Mouse (Mus musculus): ENCODE measurements at regions not wholly inside any gene's neighbourhood (a gene's known extent, or its start where the extent isn't known, plus 50 kb on each side); places are given as distances from the start of the nearest gene placed in this dataset.

DNA sequence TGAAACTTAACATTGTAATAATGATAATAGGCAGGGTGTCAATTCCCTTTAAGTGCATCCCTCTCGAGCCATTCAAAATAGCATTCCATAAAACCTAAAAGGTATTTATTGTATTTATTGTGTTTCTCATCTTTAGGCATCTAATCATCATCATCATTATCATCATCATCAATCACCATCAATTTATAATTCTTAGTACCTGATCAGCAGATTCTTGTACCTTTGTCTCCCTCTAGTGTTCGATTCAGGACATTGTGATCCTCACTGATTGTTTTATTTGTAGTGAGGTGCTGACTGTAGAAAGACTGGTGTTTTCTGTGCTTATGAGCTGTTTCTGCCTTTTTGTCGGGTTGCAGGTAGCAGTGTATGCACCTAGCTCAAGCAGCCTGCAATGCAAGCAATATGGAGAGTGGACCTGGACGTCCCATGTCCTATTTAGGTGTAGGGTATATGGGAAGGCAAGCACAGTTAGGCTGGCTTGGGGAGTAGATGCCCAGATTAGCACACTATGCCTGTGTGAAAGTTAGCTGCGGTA is 177.4 kb upstream of the Gm28363 start:
- no peak overlapping the region for H3K4me2 ChIP-seq (ENCODE audit: low read length)
- no peaks in the 10 kb centered on the region for H3K36me3 ChIP-seq (ENCODE audit: control insufficient read depth, insufficient read depth)
- no peaks in the 10 kb centered on the region for H3K27me3 ChIP-seq (replicated peaks; ENCODE audit: control insufficient read depth, insufficient read depth, low read length)
- no peak overlapping the region for H3K27ac ChIP-seq (ENCODE audit: low read length)
- no peaks in the 10 kb centered on the region for H3K9me3 ChIP-seq (ENCODE audit: control insufficient read depth, low read length)
- peak; percentile 71 for ATAC-seq
- H3K4me3 ChIP-seq (replicated peaks; ENCODE audit: low read length): no peak overlapping the region
- 22% methylated on average over 5 of the region's 5 CpGs for WGBS
- H3K9ac ChIP-seq (replicated peaks; ENCODE audit: low read depth, low read length): no peak overlapping the region
- H3K4me1 ChIP-seq (replicated peaks; ENCODE audit: control insufficient read depth, insufficient read depth, low read length): no peaks in the 10 kb centered on the region
